Mouse (Mus musculus): ENCODE data around the gene B4galt3. TPM values are rescaled to one million over a fixed set of nuclear protein-coding genes. Genes with fewer than 3 reads are reported as not detected.

Gene B4galt3
- total RNA-seq, 2 experiments from 2014 or later, result 57.0 to 69.2 TPM

DNA sequence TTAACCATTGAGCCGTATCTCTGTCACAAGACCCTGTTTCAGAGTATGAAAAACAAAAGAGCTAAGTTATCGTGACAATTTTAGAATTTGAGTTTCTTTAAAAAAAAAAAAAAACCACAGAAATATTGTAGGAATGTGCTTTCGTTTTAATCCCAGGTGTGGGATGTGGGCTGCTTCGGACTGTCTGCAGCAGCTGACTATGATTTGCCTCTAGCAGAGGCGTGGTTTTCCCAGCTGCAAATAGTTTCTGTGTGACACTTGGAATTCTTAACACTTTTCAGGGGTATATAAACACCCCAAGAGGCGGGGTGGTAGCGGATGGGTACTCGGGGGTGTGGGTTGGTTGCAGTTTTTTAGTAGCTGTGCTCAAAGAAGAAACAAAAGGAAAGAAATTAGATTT is 24.8 kb upstream of the B4galt3 start:
- no peak for DNase-seq (ENCODE audit: extremely low spot score in 1 of 2, low spot score in 2 of 2)
- intact Hi-C loops (cut with DNase I), result no loop called here
- Histone ChIP-seq H3K27ac (no peak overlapping the region), H3K4me3 (no peak overlapping the region)
- TF ChIP-seq CTCF (IDR thresholded peaks at IDR 0.05), result no peak

DNA sequence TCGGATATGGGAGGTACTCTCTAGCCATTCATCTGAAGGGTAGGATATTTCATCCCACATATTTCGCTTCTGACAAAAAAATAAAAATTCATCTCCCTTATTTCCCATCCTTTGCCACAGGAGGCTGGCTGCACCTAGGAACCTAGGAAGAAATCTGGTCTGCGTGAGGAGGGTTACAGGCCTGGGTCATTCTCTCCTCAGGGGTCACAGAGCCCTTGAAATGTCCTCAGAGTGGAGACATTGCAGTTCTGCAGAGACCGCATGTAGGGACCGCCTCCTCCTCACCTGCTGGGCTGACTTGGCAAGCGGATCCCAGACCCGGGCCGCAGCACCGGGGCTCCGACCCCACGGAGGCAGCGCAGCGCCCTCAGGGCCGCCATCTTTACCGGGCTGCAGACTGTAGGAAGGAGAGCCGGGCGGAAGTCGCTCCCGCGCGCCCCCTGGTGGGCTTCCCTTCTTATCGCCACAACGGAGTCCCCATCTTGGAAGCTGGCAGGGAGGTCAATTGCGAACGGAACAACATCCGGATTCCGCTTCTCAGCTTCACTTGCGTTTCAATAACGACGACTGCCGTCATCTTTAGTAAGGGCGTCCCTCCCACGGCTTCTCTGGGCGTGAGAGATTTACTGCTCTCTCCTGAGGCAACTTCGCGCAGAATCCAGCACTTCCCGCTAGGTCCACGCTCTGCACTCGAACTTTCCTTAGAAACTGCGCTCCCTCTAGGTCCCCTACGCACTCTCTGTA is 23.2 kb upstream of the B4galt3 start:
- intact Hi-C loops (cut with DNase I), result loop anchor here (1.0 to 2.0 kb wide), 2 partner anchors 25 to 34 kb away; partner anchors contain the start of genes Ppox and Tomm40l
- H3K27ac ChIP-seq, result peak overlapping the region; percentile 99
- H3K4me3 ChIP-seq, result peak overlapping the region; percentile 76
- peak; percentile 98 for TF ChIP-seq CTCF (IDR thresholded peaks at IDR 0.05)
- peak; percentile 97 to 98 for DNase-seq (ENCODE audit: extremely low spot score in 1 of 2, low spot score in 2 of 2)

GRCm38 (mm10) chr1:171247453-171247841 is 22.7 kb upstream of the B4galt3 start:
- Histone ChIP-seq H3K27ac (peak overlapping the region; percentile 86), H3K4me3 (peak overlapping the region; percentile 76)
- intact Hi-C loops (cut with DNase I), result loop anchor here (1.0 to 2.0 kb wide), 2 partner anchors 25 to 33 kb away; partner anchors contain the start of genes Ppox and Tomm40l
- DNase-seq (ENCODE audit: extremely low spot score in 1 of 2, low spot score in 2 of 2), result no peak
- TF ChIP-seq CTCF (IDR thresholded peaks at IDR 0.05), result no peak

DNA sequence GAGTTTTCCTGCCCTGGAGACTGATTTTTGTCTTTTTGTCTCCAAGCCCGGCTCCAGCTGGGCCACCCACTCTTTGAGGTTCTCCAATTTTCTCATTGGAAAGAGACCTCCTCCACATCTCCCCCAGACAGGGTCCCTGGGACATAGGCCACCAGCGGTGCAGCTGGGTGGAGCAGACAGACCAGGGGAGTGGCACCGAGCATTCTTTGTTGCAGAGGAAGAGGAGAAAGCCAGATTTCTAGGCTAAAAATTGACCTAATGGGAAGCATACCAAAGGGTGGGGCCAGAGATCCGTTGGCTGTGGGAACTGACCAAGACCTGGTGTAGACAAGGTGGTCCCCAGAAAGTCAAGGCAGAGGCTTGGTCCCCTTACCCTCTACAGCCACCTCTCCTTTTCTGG is 22.2 kb upstream of the B4galt3 start:
- intact Hi-C loops (cut with DNase I), result loop anchor here (1.0 to 2.0 kb wide), 2 partner anchors 26 to 33 kb away; partner anchors contain the start of genes Ppox and Tomm40l
- H3K27ac ChIP-seq, result peak overlapping the region; percentile 86
- DNase-seq (ENCODE audit: extremely low spot score in 1 of 2, low spot score in 2 of 2), result no peak
- peak overlapping the region; percentile 76; the same call in 1 of the 2 replicates for H3K4me3 ChIP-seq
- no peak for TF ChIP-seq CTCF (IDR thresholded peaks at IDR 0.05)

DNA sequence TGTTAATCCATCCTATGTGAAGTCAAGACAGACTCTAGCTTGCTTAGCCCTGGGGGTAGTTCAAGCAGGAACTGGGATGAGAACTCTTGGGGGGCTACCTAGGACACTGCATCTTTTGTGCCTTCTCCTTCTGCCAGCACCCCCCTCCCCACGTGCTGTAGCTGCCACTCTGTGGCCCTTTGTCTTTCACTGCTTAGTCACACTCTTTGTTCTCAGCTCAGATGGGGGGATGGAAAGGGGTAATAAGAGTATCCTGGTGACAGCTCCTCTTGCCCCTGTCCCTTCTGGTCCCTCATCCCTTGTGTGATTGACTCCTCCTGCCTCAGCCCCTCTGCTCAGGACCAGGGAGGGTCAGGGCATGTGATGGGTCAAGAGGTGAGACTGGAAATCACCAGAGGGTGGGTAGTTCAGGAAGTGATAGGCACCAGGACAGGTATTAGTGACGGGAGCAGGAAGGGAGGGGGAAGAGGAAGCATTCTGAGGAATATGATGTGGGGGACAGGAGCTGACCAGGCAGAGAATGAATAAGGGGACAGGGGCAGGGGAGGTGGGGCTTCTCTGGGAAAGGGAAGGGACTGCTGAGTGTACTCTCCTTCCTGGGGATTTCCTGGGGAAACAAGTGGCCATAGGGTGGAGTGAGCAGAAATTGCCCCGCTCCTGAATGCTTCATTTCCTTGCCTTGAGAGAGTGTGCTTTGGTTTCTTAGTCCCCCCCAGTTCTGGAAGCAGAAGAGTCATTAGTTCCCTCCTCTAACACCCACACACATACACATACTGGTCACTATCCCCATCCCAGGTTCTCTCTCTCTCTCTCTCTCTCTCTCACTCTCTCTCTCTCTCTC is 21.5 kb upstream of the B4galt3 start:
- Histone ChIP-seq H3K4me3 (no peak overlapping the region), H3K27ac (peak overlapping the region; percentile 86)
- intact Hi-C loops (cut with DNase I), result no loop called here
- no peak for TF ChIP-seq CTCF (IDR thresholded peaks at IDR 0.05)
- DNase-seq (ENCODE audit: extremely low spot score in 1 of 2, low spot score in 2 of 2), result no peak

- DNase-seq (ENCODE audit: extremely low spot score in 1 of 2, low spot score in 2 of 2), result peak; percentile 49 to 58
- intact Hi-C loops (cut with DNase I), result no loop called here
- TF ChIP-seq CTCF (IDR thresholded peaks at IDR 0.05), result no peak
- peak within 1 kb of the TSS; percentile 39 for H3K4me3 ChIP-seq
- peak within 1 kb of the TSS; percentile 37 for H3K27ac ChIP-seq
Observed at GRCm38 (mm10) chr1:171249913-171250600, 20.1 kb upstream of the B4galt3 start, which contains the start of gene Adamts4. TSS of gene Adamts4 (plus strand) at chr1:171250421.

- DNase-seq (ENCODE audit: extremely low spot score in 1 of 2, low spot score in 2 of 2), result no peak
- Histone ChIP-seq H3K27ac (peak within 1 kb of the TSS; percentile 37), H3K4me3 (peak within 1 kb of the TSS; percentile 39)
- intact Hi-C loops (cut with DNase I), result no loop called here
- TF ChIP-seq CTCF (IDR thresholded peaks at IDR 0.05), result no peak
Observed at GRCm38 (mm10) chr1:171250680-171251593, 19.2 kb upstream of the B4galt3 start, which contains the start of gene Ndufs2. TSS of gene Ndufs2 (minus strand) at chr1:171251388.

GRCm38 (mm10) chr1:171251594-171252324 is 18.4 kb upstream of the B4galt3 start:
- H3K4me3 ChIP-seq, result peak overlapping the region; percentile 39
- DNase-seq (ENCODE audit: extremely low spot score in 1 of 2, low spot score in 2 of 2), result no peak
- no peak for TF ChIP-seq CTCF (IDR thresholded peaks at IDR 0.05)
- peak overlapping the region; percentile 37 for H3K27ac ChIP-seq
- intact Hi-C loops (cut with DNase I), result no loop called here

- Histone ChIP-seq H3K27ac (peak overlapping the region; percentile 37), H3K4me3 (no peak overlapping the region; the same call in 1 of the 2 replicates)
- TF ChIP-seq CTCF (IDR thresholded peaks at IDR 0.05), result no peak
- no peak for DNase-seq (ENCODE audit: extremely low spot score in 1 of 2, low spot score in 2 of 2)
- intact Hi-C loops (cut with DNase I), result no loop called here
Observed at GRCm38 (mm10) chr1:171252415-171252814, 17.7 kb upstream of the B4galt3 start.

All from left cerebral cortex, adult 2 months (tissue).